Mouse (Mus musculus) forebrain, embryonic 12.5 days (tissue): Measurements from ENCODE around the gene Dgkq. TPM values are rescaled to one million over a fixed set of nuclear protein-coding genes. Genes with fewer than 3 reads are reported as not detected.

Experiments used
- ATAC-seq: fragments of 200-750 bp; cut with Nextera tagmentation; 2 replicates; pipeline ENCODE4 v1.8.0; 2017; ENCODE audit warnings: moderate TSS enrichment; ENCODE audit not compliant: low FRiP score
- H3K27ac ChIP-seq: fragments of 300-500 bp; sonication (generic); 2 replicates; pipeline ENCODE4 v1.5.1; 2016; ENCODE audit warnings: mild to moderate bottlenecking
- H3K27me3 ChIP-seq: fragments of 300-500 bp; sonication (generic); 2 replicates; pipeline ENCODE4 v1.6.1; 2016; ENCODE audit warnings: mild to moderate bottlenecking
- H3K36me3 ChIP-seq: fragments of 300-500 bp; sonication (generic); replicated peaks from 2 replicates; pipeline ENCODE4 v1.6.1; 2016; ENCODE audit warnings: mild to moderate bottlenecking
- H3K4me1 ChIP-seq: fragments of 300-500 bp; sonication (generic); 2 replicates; pipeline ENCODE4 v1.6.1; 2016
- H3K4me2 ChIP-seq: fragments of 300-500 bp; sonication (generic); 2 replicates; pipeline ENCODE4 v1.6.1; 2016; ENCODE audit warnings: mild to moderate bottlenecking, moderate library complexity
- H3K4me3 ChIP-seq: fragments of 300-500 bp; sonication (generic); replicated peaks from 2 replicates; pipeline ENCODE4 v1.5.1; 2016; ENCODE audit warnings: mild to moderate bottlenecking
- H3K9ac ChIP-seq: fragments of 300-500 bp; sonication (generic); 2 replicates; pipeline ENCODE4 v1.6.1; 2016; ENCODE audit warnings: mild to moderate bottlenecking
- H3K9me3 ChIP-seq: fragments of 300-500 bp; sonication (generic); 2 replicates; pipeline ENCODE4 v1.6.1; 2016
- WGBS: fragments of 180-500 bp; shearing (Covaris S2); methylation state at CpG from one replicate; pipeline ENCODE4 v1.1.7; 2016; 5-methylcytosine and 5-hydroxymethylcytosine counted together
- polyA plus RNA-seq: library from polyadenylated mRNA; unstranded; fragments of >200 nt; fragmentation: Nextera tagmentation; extraction: Ambion mirVana; gene quantifications from 2 replicates; pipeline ENCODE4 v1.2.1, GENCODE M21; 2016

Dgkq gene
- polyA plus RNA-seq, 1 experiment from 2014 or later = 20.7 TPM

DNA sequence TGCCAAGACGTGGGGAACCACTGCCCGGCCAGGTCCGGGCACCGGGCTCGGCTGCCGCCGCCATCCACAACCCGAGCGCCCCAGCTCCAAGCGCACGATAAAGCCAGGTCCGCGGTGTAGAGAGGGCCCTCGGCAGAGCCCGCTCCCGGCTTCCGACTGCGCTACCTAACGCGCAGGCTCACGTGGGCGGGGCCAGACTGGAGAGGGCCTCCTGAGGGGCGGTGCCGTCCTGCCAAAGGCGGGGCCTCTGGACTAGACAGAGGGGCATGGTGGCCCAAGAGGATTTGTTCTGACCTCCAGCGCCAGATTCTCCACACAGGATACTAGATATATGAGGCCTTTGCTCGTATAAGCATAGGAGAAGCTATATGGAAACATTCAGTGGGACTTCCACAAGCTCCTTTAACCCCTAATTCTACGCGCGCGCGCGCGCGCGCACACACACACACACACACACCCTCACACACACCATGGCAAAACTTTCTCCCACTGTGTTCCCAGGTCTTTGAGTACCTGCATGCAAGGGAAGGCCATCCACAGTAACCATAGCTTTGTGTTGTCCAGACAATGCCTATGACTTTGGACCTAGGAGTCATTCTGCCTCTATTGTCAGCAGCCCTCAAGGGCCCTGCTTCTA is 8.7 kb downstream of the Dgkq start:
- peaks cover 23% of the 10 kb centered on the region for H3K4me1 ChIP-seq
- H3K27me3 ChIP-seq = 0 out of 2 replicates have a peak, but pooled peaks cover 4% of the 10 kb centered on the region
- H3K9ac ChIP-seq = peak overlapping the region; percentile 93
- ATAC-seq = peak; percentile 100
- no peak overlapping the region for H3K27ac ChIP-seq
- H3K9me3 ChIP-seq = no peaks in the 10 kb centered on the region
- H3K36me3 ChIP-seq = peaks cover 13% of the 10 kb centered on the region
- 15% methylated on average over 36 of the region's 36 CpGs for WGBS
- peak overlapping the region; percentile 85 for H3K4me3 ChIP-seq
- peak overlapping the region; percentile 79 for H3K4me2 ChIP-seq

DNA sequence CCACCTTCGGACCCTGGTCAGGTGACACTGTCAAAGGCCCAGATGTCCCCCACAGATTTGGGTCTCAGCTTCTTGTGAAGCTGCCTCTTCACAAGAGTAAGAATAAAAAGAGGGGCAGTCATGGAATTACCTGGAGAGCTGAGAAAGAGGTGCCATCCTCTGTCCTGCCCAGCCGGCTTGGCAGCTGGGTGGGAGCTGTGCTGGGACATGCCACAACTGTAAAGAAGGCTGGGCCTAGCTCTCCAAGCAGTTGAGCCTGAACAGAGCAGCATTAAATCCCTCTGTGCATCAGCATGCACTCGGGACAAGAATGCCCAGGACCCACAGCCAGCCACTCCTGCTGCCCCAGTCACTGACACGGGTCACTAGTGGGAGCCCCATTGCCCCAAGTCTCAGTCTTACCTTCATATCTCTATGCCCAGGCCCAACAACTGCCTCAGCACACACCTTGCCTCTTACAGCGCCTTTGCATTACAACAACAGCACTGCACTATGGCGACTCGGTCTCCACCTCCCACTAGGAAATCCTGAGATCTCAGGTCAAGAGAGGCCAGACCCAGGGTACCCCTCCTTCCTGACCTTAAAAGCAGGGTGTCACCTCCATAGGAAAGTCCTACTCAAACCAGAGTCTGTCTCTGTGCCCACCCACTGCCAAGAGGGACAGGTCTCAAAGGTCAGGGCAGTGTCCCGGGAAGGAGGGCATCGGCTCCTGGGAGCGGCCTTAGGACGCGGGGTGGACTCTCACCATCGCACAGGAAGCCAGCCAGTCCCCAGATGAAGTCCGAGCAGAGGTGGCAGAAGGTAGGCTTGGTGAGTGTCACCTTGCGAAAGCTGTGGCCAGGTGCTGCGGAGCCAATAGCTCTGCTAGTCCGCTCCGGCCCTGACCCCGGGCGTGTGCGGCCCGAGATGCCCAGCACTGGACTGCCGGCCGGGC is 9.5 kb downstream of the Dgkq start, which contains the start of gene Idua:
Idua (plus strand) TSS at position 634 of the 934 bp plus-strand sequence.
- H3K9me3 ChIP-seq = no peaks in the 10 kb centered on the region
- H3K4me3 ChIP-seq = peak within 1 kb of the TSS; percentile 85
- H3K4me1 ChIP-seq = peaks cover 23% of the 10 kb centered on the region
- WGBS = 10% methylated on average over 24 of the region's 24 CpGs
- peak within 1 kb of the TSS; percentile 93 for H3K9ac ChIP-seq
- 0 out of 2 replicates have a peak, but pooled peaks cover 4% of the 10 kb centered on the region for H3K27me3 ChIP-seq
- peaks cover 21% of the 10 kb centered on the region for H3K36me3 ChIP-seq
- ATAC-seq = peak; percentile 7; the same call in 1 of the 2 replicates
- H3K4me2 ChIP-seq = peak within 1 kb of the TSS; percentile 79
- no peak within 1 kb of the TSS for H3K27ac ChIP-seq

DNA sequence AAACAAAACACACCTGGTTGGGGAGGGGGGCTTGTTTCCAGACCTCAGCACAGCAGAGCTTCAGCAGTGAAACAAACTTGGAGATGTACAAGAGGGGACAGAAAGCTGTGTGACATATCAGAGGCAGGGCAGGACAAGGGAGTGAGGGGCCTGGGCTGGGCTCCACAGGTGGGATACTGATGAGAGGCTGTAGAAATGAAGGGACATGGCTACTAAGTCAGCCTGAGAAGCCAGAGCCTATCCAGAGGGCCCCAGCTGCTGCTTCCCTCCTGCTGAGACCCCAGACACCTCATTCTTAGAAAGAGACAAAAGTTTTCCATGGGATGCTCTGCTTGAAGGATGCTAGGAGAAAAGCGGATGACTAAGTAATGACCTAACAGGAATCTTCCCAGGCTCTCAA is 10.9 kb downstream of the Dgkq start:
- no peaks in the 10 kb centered on the region for H3K9me3 ChIP-seq
- H3K27ac ChIP-seq = no peak overlapping the region
- H3K4me2 ChIP-seq = no peak overlapping the region
- H3K27me3 ChIP-seq = 0 out of 2 replicates have a peak, but pooled peaks cover 4% of the 10 kb centered on the region
- no peak for ATAC-seq
- no peak overlapping the region for H3K9ac ChIP-seq
- peaks cover 23% of the 10 kb centered on the region for H3K4me1 ChIP-seq
- H3K36me3 ChIP-seq = peaks cover 35% of the 10 kb centered on the region
- 83% methylated on average over 1 of the region's 1 CpGs for WGBS
- H3K4me3 ChIP-seq = no peak overlapping the region

DNA sequence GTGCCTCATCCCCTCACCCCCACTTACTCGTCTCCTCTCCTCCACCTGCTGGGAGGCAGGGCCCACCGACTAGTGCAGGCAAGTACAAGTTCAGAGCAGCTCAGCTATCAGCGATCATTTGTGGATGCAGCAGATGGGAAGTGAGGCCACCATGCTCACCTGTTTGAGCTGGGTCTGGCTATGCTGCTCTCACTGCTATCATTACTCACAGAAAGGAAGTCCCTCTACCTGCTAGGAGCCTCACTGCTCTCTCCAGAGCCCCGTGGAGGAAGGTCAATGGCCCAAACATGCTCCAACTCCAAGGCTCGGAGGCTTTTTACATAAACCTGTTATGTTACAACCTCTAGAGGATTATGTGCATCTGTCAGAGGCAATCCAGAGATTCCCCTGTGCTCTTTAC is 12.1 kb downstream of the Dgkq start:
- Histone ChIP-seq H3K9ac (no peak overlapping the region), H3K36me3 (peaks cover 47% of the 10 kb centered on the region), H3K27me3 (no peaks in the 10 kb centered on the region), H3K9me3 (no peaks in the 10 kb centered on the region), H3K4me2 (no peak overlapping the region), H3K4me3 (no peak overlapping the region), H3K4me1 (peaks cover 23% of the 10 kb centered on the region), H3K27ac (no peak overlapping the region)
- WGBS = 84% methylated on average over 5 of the region's 5 CpGs
- no peak for ATAC-seq

DNA sequence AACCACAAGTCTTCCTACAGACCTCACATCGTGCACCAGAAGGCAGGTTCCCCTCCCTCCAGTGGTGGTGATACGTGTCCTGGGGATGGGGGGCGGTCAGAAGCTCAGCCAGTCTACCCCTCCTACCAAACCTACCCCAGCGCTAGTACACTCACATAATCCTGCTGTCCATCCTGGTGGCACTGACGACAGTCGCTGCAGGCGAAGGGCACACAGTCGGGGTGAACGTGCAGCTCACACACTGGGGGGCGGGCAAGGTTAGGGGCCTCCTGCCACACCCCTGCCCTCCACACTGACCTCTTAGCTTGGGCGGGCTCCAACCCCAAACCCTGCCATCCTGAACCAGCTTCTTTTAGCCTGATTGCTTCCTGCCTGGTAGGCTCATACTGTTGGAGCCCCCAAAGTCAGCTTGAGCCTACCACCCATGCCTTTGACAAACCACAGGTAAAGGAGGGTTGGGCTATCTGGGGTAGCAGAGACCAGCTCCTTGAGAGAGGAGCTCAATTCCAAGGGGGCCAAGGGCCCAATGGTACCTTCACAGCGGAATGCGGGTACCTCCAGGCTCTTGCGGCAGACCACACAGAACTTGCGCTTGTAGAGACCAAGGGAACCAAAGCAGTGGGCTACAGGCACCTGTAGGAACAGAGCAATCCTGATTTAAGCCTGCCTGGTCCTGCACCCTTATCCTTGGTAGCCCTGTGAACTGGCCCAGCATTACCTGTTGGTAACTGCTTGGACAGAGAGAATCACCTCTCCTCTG is 13.4 kb downstream of the Dgkq start:
- H3K36me3 ChIP-seq = peaks cover 55% of the 10 kb centered on the region
- H3K4me2 ChIP-seq = no peak overlapping the region
- H3K4me3 ChIP-seq = no peak overlapping the region
- no peak overlapping the region for H3K27ac ChIP-seq
- WGBS = 89% methylated on average over 15 of the region's 15 CpGs
- H3K9ac ChIP-seq = no peak overlapping the region
- H3K9me3 ChIP-seq = no peaks in the 10 kb centered on the region
- peaks cover 23% of the 10 kb centered on the region for H3K4me1 ChIP-seq
- ATAC-seq = no peak
- H3K27me3 ChIP-seq = no peaks in the 10 kb centered on the region

DNA sequence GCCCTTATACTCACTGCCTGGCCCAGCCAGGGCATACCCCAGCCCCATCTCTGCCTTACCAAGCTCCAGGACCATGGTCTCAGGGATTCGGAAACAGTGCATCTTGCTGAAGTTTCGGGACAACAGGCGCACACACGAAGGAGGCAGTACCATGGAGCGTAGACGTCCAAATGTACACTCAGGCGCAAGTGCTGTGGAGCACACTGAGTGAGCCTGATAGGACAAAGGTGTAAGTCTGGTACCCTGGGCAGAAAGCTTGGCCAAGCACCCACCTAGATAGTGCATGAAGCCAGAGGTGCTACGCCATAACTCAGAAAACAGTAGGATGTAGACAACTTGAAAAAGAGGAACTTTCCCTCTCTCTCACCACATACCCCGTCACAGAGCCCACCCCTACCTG is 14.1 kb downstream of the Dgkq start:
- Histone ChIP-seq H3K27ac (no peak overlapping the region), H3K4me1 (peaks cover 19% of the 10 kb centered on the region), H3K4me3 (no peak overlapping the region), H3K36me3 (peaks cover 62% of the 10 kb centered on the region), H3K27me3 (no peaks in the 10 kb centered on the region), H3K9ac (no peak overlapping the region), H3K9me3 (no peaks in the 10 kb centered on the region), H3K4me2 (no peak overlapping the region)
- WGBS = 96% methylated on average over 9 of the region's 9 CpGs
- no peak for ATAC-seq

DNA sequence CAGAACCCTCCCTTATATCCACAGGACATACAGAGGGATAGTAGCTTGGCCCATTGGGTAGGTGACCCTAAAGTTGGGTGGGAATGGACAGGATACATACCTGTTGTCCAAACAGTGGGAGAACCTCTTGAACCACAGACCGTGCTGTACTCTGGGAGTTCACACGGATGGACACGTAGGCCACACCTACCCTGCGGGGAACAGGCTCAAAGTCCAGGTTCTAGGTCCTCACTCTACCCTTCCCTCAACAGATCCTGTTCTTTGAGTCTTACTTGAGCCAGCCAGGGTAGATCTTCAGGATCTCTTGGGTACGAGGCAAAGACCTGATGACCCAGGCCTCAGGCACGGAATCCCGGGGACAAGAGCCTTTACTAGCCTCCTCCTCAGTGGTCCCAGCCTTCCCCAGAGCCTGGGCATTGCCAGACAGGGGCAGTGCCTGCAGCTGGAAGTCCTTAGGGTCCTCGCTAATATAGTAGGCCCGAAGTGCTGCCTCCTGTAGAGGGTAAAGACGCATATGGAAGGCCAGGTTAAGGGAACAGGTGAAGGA is 15.0 kb downstream of the Dgkq start:
- no peak for ATAC-seq
- Histone ChIP-seq H3K9ac (no peak overlapping the region), H3K9me3 (no peaks in the 10 kb centered on the region), H3K4me2 (no peak overlapping the region), H3K36me3 (peaks cover 70% of the 10 kb centered on the region), H3K27ac (no peak overlapping the region), H3K4me1 (peaks cover 12% of the 10 kb centered on the region), H3K4me3 (no peak overlapping the region), H3K27me3 (no peaks in the 10 kb centered on the region)
- WGBS = 95% methylated on average over 10 of the region's 10 CpGs

DNA sequence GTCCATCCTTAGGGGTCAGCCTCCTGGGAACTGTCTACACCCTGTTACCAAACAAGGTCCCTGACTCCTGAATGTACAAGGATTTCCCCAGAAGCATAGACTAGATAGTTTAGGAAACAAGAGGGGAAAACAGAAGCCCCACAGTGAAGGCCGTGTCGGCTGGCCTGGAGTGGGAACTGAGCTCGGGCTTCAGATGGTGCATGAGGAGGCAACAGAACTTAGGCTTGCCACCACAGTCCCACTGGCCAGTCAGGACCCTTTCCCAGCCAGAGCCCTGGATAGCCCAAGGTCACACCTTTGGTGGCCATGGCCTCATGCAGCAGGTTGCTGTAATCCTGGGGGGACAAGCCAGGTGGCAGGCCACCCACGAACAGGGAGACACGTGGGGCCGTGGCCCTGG is 16.1 kb downstream of the Dgkq start:
- WGBS = 91% methylated on average over 6 of the region's 6 CpGs
- H3K9me3 ChIP-seq = no peaks in the 10 kb centered on the region
- H3K4me3 ChIP-seq = no peak overlapping the region
- peaks cover 81% of the 10 kb centered on the region for H3K36me3 ChIP-seq
- H3K27me3 ChIP-seq = no peaks in the 10 kb centered on the region
- H3K9ac ChIP-seq = no peak overlapping the region
- H3K4me2 ChIP-seq = no peak overlapping the region
- no peak for ATAC-seq
- H3K27ac ChIP-seq = no peak overlapping the region
- 0 out of 2 replicates have a peak, but pooled peaks cover under 1% of the 10 kb centered on the region for H3K4me1 ChIP-seq

DNA sequence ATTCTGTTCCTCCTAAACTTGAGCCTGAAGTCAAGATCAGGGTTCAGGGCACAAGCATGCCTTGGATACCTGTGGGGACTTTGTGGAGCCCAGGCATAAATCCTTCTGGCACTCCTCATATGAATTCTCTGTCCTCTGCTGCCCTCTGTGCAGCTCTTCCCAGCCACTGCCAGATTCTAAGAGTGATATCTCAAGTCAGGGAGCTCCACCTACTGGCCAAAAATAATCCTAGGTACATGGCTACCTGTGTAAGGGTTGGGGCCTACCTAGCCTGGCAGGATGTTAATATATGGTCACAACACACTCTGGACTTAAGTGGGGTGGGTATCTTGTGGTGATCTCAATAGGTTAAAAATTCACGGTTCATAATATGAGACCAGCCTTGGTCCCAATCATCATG is 17.6 kb downstream of the Dgkq start:
- H3K4me2 ChIP-seq = no peak overlapping the region
- no peak for ATAC-seq
- no peak overlapping the region for H3K4me3 ChIP-seq
- no peak overlapping the region for H3K9ac ChIP-seq
- peaks cover 85% of the 10 kb centered on the region for H3K36me3 ChIP-seq
- no peaks in the 10 kb centered on the region for H3K4me1 ChIP-seq
- H3K27me3 ChIP-seq = no peaks in the 10 kb centered on the region
- WGBS = 76% methylated on average over 1 of the region's 1 CpGs
- no peak overlapping the region for H3K27ac ChIP-seq
- no peaks in the 10 kb centered on the region for H3K9me3 ChIP-seq

DNA sequence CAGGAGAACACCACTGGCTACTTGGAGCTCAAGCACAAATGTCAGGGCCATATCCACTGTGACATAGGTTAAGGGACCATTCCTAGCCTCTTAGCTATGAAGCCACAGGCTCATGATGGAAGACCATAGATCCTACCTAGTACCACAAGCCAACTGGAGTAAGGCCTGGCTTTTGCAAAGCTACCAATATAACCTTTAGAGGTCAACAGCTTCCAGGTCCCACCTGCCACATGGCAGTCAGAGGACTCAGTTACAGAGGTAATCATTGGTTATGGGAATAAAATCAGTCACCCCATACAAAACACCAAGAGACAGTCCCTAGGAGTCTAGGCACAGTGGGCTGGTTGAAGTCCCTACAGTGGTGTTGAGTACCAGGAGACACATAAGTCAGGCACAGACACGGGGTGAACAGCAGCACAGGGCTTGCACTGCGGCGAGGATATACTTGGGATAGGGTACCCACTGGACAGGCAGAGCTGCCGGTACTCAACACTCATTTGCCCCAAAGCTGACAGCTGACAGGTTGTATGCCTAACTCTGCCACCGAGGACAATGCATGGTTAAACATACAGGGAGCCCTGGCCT is 18.2 kb downstream of the Dgkq start:
- Histone ChIP-seq H3K9me3 (no peaks in the 10 kb centered on the region), H3K36me3 (peaks cover 88% of the 10 kb centered on the region)
- WGBS = 89% methylated on average over 5 of the region's 5 CpGs

DNA sequence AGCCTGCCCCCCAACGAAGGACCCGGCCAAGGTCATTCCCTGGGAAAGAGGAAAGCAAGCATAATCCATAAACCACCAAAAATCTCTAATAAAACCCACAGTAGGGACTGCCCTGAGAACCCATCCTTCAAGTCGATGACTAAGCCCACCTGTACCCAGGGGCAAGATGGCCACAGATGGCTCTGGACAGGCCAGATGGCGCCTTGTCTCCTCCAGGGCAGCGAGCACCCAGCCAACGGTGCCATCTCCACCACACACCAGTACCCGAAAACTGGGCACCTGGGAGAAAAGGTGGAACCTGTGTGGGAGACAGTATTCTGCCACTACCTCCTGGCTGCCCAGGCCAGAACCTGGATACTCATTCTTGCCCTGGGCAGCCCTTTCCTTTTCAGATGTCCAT is 19.1 kb downstream of the Dgkq start:
- no peak overlapping the region for H3K27ac ChIP-seq
- no peaks in the 10 kb centered on the region for H3K9me3 ChIP-seq
- no peak overlapping the region for H3K9ac ChIP-seq
- H3K4me1 ChIP-seq = no peaks in the 10 kb centered on the region
- peaks cover 86% of the 10 kb centered on the region for H3K36me3 ChIP-seq
- ATAC-seq = no peak
- 93% methylated on average over 7 of the region's 7 CpGs for WGBS
- H3K4me2 ChIP-seq = no peak overlapping the region
- H3K4me3 ChIP-seq = no peak overlapping the region
- no peaks in the 10 kb centered on the region for H3K27me3 ChIP-seq

More for the DNA sequence above, 18.2 kb downstream of the Dgkq start:
- Histone ChIP-seq H3K27me3 (no peaks in the 10 kb centered on the region), H3K4me3 (no peak overlapping the region), H3K9ac (no peak overlapping the region), H3K4me2 (no peak overlapping the region), H3K4me1 (no peaks in the 10 kb centered on the region), H3K27ac (no peak overlapping the region)
- ATAC-seq = no peak
